Mouse (Mus musculus): ENCODE results near the gene Pkmyt1.
"Not testable (repeated sequence)": the region's sequence is repeated elsewhere in the genome, so short reads cannot be mapped to it uniquely, and the experiment has no call there.

Gene Pkmyt1

GRCm38 (mm10) chr17:23748631-23749391 lies 22.7 kb downstream of the Pkmyt1 start:
- DNase-seq = peak; percentile 88

- no peak for DNase-seq
These were observed 23.5 kb downstream of the Pkmyt1 start for GRCm38 (mm10) chr17:23749400-23750191.

- no peak for DNase-seq
These were observed 29.6 kb downstream of the Pkmyt1 start for GRCm38 (mm10) chr17:23755689-23756088.

GRCm38 (mm10) chr17:23757581-23757980 lies 31.4 kb downstream of the Pkmyt1 start:
- no peak for DNase-seq

- DNase-seq = no peak
These were observed 32.7 kb downstream of the Pkmyt1 start for GRCm38 (mm10) chr17:23758801-23759200.

DNA sequence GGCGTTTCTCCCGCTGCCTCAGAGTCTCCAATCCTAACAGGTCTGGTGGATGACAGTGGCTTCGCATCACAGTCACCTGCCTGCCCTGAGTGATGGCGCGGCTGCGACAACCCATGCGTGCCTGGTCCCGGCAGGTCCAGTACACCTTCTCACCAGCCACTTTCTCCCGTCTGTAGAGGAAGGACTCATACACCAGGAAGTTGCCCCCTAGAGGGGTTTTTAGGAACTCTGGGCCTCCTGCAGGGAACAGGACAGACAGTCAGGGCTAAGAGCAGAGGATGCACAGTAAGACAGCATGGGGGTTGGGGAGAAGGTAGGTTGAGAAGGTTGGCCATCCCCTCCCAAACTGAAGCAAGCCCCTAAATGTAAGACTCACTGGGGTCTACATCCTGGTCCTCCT lies 34.1 kb downstream of the Pkmyt1 start:
- no peak for DNase-seq

DNA sequence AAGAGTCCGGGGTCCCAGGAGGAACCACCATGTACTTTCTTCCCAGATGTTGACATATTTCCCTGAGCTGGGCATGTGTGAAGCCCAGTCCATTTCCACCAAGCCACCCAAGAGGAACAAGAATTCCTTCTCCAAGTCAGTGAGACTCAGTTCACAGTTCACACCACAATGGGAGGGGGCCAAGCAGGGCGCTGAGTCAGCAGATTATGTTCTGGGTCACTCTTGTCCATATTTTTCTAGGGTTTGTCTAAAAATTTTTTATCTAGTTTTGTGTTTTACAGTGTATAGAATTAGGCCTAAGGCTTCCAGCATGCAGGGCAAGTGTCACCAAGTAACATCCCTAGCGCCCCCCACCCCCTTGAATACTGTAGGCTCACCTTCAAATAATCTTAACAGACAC lies 35.0 kb downstream of the Pkmyt1 start:
- no peak for DNase-seq

DNA sequence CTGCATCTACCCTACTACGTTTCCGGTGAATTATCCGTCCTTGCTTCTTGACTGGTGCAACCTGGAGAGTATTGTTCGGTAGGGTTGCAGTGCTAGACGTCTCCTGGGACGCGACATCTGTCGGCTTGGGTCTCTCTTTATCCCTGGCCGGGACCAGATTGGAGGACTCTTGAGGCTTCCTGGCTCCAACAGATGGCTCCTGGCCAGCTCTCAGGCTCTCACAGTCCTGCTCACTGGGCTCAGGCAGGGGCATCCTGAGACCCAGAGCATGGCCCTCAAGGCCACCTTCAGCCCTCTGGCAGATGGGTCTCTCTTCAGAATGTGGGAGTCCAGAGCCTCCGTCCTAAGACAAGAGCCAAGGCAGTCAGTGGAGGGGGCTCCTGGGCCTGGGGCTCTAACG lies 36.8 kb downstream of the Pkmyt1 start:
- DNase-seq = no peak

- DNase-seq = no peak
These were observed 44.4 kb downstream of the Pkmyt1 start for GRCm38 (mm10) chr17:23770493-23770892.

DNA sequence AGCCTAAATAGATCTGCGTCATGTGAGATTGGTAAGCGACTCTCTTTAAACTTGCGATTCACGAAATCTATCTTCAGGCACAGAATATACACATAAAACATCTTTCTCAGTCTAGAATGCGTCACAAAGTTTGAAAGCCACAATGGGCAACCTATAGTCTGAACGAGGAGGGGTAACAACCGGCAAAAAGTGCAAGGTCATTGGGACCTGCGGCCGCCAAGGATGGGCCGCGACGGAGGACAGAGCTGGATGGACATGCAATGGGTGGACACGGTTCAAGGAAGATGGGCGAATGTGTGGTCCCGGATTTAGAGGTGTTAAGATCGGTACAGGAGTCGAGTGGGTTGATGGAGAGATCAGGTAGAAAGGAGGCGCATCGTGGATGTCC lies 44.8 kb downstream of the Pkmyt1 start:
- peak; percentile 53 for DNase-seq

GRCm38 (mm10) chr17:23771284-23772218 lies 45.4 kb downstream of the Pkmyt1 start, which contains the start of gene Flywch1:
Gene Flywch1 (minus strand): TSS chr17:23771602.
- DNase-seq = peak; percentile 99

GRCm38 (mm10) chr17:23772219-23772556 lies 46.1 kb downstream of the Pkmyt1 start:
- not testable (repeated sequence) for DNase-seq

DNA sequence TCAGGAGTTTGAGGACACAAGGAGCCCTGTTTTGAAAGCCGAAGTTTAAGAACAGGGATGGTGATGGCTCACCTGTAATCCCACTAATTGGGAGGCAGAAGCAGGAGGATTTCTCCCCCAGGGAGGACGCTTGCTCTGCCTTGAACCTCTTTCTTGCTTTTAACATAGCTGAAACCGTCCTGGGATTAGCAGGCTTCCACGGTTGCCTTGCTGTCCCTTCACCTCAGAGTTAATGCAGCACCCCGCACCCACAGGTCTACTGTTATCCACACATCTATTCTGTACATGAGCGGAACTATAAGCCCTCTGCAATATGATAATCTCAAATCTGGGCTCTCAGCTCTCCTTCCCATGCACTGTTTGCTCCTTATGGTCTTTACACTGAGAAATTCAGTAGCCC lies 47.5 kb downstream of the Pkmyt1 start:
- no peak for DNase-seq

GRCm38 (mm10) chr17:23774090-23774489 lies 48.0 kb downstream of the Pkmyt1 start:
- peak; percentile 89 for DNase-seq

- DNase-seq = no peak
These were observed 50.1 kb downstream of the Pkmyt1 start for GRCm38 (mm10) chr17:23776216-23776615.

- no peak for DNase-seq
These were observed 51.0 kb downstream of the Pkmyt1 start for GRCm38 (mm10) chr17:23777141-23777540.

GRCm38 (mm10) chr17:23778447-23778846 lies 52.3 kb downstream of the Pkmyt1 start:
- no peak for DNase-seq

DNA sequence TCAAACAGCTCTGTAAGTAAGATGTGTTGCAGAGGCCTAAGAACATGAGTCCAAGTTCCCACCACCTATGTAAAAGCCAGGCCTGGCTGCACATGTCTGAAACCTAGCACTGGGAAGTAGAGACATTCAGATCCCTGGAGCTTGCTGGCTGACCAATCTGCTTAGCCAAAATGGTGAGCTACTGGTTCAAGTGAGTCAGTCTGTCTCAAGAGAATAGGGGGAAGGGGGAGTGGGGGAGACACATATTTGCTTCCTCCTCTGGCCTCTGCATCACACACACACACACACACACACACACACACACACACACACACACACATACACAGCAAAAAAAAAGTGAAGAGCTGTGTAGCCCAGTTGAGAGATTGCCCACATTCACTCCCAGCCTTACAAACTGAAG lies 57.2 kb downstream of the Pkmyt1 start:
- no peak for DNase-seq

DNA sequence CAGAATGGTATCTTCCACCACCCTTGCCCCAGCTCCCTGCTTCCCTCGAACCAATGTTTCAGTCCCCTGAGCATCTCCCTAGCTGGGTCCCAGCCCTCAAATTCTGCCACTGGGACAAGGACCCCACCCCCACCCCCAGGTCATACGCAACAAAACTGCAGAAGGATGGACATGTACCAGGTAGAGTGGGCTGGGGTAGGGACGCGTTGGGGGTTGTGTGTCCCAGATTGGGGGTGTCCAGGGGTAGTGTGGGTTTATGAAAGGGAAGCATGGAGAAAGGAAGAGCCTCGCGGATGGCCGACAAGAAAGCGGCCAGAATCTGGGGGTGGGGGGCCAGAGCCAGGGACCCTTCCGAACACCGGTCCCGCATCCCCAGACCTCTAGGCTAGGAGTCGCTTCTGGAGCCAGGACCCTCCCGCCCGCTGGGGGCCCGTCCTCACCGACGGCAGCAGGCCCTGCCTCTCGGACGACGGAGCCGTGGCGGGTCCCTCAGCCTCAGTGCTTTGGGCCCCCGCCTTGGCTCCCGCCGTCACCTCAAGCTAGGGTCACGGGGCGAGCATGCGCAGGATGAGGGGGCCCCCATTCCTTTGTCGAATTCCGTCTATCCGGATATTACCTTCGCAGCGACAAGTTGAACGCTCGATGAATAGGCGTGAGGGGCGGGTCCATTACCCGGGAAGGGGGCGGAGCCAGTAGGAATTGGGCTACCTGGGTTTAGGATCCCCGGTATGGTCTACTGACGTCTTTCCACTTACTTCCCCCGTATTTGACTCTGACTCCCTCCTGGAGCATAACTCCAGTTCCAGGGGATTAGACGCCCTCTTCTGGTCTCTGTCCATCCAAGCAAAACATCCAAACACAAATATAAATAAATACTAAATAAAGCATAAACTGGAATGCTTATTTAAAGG lies 59.7 kb downstream of the Pkmyt1 start, which contains the start of gene Flywch2:
Flywch2 (minus strand) TSS at position 521 of the 911 bp plus-strand sequence.
- peak; percentile 89 for DNase-seq
